Mouse (Mus musculus) lung, embryonic 16.5 days (tissue): ENCODE measurements at regions not wholly inside any gene's neighbourhood (a gene's known extent, or its start where the extent isn't known, plus 50 kb on each side); places are given as distances from the start of the nearest gene placed in this dataset.

Source experiments
- ATAC-seq: fragments of 200-750 bp; cut with Nextera tagmentation; 2 replicates; pipeline ENCODE4 v1.8.0; 2017; ENCODE audit warnings: low read depth, mild to moderate bottlenecking, moderate library complexity
- H3K27ac ChIP-seq: fragments of 300-500 bp; sonication (generic); 2 replicates; pipeline ENCODE4 v1.5.1; 2014; ENCODE audit warnings: mild to moderate bottlenecking, control low read depth, low read length
- H3K27me3 ChIP-seq: fragments of 300-500 bp; sonication (generic); 2 replicates; pipeline ENCODE4 v1.6.1; 2014; ENCODE audit warnings: low read depth, low read length, mixed read lengths; ENCODE audit not compliant: control insufficient read depth, insufficient read depth
- H3K36me3 ChIP-seq: fragments of 300-500 bp; sonication (generic); 2 replicates; pipeline ENCODE4 v1.6.1; 2014; ENCODE audit warnings: low read length; ENCODE audit not compliant: control insufficient read depth, insufficient read depth
- H3K4me1 ChIP-seq: fragments of 300-500 bp; sonication (generic); replicated peaks from 2 replicates; pipeline ENCODE4 v1.6.1; 2014; ENCODE audit warnings: low read length, mixed read lengths; ENCODE audit not compliant: control insufficient read depth, insufficient read depth
- H3K4me2 ChIP-seq: fragments of 300-500 bp; sonication (generic); 2 replicates; pipeline ENCODE4 v1.6.1; 2014; ENCODE audit warnings: low read depth, low read length, control low read depth
- H3K4me3 ChIP-seq: fragments of 300-500 bp; sonication (generic); 2 replicates; pipeline ENCODE4 v1.5.1; 2014; ENCODE audit warnings: mild to moderate bottlenecking, low read length, control low read depth
- H3K9ac ChIP-seq: fragments of 300-500 bp; sonication (generic); 2 replicates; pipeline ENCODE4 v1.6.1; 2014; ENCODE audit warnings: low read length, control low read depth
- H3K9me3 ChIP-seq: fragments of 300-500 bp; sonication (generic); 2 replicates; pipeline ENCODE4 v1.6.1; 2016; ENCODE audit warnings: low read length; ENCODE audit not compliant: control insufficient read depth
- WGBS: fragments of 180-500 bp; shearing (Covaris S2); extraction: QIAGEN DNeasy Blood & Tissue Kit; methylation state at CpG from one replicate; pipeline ENCODE4 v1.1.7; 2014; 5-methylcytosine and 5-hydroxymethylcytosine counted together

DNA sequence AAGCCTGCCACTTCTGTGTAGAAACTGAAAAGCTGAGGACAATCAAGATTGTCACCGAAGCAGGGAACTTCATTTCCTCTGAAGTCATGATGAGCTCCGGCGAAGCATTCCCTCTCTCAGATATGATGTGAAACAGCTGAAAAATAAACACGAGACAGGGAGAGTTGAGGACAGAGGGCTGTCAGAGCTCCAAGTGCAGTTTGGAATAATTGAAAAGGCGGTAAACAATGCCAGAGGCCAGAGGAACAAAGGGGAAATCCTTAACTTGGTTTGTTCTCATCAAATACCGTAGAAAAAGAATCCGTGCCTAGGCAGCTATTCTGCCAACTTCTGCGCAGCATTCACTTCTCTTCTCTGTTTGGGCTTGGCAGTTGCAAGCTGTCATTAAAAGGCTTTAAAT lies 102.4 kb upstream of the Rmdn2 start:
- WGBS: 42% methylated on average over 8 of the region's 8 CpGs
- Histone ChIP-seq H3K9me3 (no peaks in the 10 kb centered on the region), H3K27me3 (no peaks in the 10 kb centered on the region), H3K9ac (no peak overlapping the region), H3K4me2 (no peak overlapping the region), H3K36me3 (no peaks in the 10 kb centered on the region), H3K27ac (peak overlapping the region; percentile 67), H3K4me1 (peaks cover 17% of the 10 kb centered on the region), H3K4me3 (no peak overlapping the region)
- peak; percentile 71 for ATAC-seq

DNA sequence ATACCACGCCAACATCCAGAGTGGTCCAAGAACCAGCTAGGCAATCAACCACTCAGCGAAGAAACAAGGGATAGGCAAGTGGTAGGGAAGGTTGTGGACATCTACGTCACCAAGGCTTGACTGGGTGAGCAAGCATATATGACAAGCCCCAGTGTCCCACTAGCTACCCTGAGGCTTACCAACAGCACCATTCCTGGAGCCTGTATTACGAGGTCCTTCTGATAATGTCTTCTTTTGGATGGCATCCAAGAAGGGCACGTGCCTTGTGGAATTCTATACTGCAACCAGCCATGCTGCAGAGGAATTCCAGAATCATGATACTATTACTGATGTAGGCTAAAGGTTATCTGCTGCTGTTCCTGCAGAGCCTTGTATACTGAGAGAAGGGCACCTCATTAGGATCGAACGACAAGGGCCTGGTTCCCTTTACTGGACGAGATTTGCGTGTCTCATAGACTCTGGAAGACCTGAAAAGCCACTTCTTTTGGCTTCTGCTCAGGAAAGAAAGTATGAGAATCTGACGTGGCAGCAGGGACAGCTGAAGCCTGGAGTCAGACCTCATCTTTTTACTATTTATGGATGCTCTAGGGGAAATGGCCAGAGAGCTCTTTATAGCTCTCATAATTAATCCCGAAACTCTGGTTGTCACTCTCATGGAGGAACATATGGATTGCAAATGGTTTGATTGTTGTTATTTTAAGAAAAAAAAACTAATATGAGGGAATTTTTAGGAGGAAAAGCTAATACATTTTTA lies 101.5 kb upstream of the Rmdn2 start:
- Histone ChIP-seq H3K4me3 (no peak overlapping the region), H3K27ac (peak overlapping the region; percentile 67), H3K27me3 (no peaks in the 10 kb centered on the region), H3K4me1 (peaks cover 17% of the 10 kb centered on the region), H3K9me3 (no peaks in the 10 kb centered on the region), H3K4me2 (no peak overlapping the region), H3K9ac (no peak overlapping the region), H3K36me3 (no peaks in the 10 kb centered on the region)
- ATAC-seq: peak; percentile 41; the same call in 1 of the 2 replicates
- WGBS: 48% methylated on average over 11 of the region's 11 CpGs

DNA sequence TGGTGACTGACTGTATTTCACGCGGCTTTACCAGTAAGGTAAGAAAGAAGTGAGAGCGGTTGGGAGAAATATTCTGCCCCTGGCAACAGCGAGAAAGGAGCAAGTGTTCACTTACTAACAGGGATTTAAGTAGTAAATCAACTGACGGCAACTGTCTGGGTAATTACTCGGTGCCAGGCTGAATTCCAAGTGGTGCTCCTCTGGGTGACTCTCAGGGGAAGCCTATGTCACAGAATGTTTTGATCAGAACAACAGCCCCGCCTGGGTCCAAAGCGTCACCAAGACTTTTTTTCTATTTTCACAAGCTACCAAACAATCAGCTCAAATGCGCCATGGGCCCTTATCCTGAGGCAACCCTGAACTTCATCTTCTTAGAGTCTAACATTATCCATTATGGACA lies 100.4 kb upstream of the Rmdn2 start:
- ATAC-seq: no peak
- H3K9me3 ChIP-seq: no peaks in the 10 kb centered on the region
- H3K9ac ChIP-seq: no peak overlapping the region
- H3K36me3 ChIP-seq: no peaks in the 10 kb centered on the region
- H3K4me1 ChIP-seq: peaks cover 17% of the 10 kb centered on the region
- no peak overlapping the region for H3K27ac ChIP-seq
- H3K27me3 ChIP-seq: no peaks in the 10 kb centered on the region
- H3K4me2 ChIP-seq: no peak overlapping the region
- H3K4me3 ChIP-seq: no peak overlapping the region
- WGBS: 78% methylated on average over 9 of the region's 9 CpGs

DNA sequence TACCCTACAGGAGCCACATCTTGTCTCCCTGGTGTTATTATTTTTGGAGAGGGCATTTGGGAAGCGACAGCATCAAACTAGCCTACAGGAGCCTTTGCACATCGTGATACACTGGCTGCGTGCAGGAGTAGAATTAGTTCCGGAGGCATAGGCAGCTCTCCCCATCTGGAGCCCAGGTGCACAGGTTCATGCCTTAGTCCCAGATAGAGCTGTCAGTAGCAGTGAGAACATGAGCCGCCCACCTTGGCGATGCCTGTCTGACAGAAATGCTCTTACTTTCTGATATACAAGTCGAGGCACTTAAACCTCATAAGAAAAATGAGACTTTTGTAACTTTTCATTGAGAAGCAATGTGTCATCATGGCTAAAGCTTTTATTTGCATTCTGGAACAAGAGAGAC lies 97.6 kb upstream of the Rmdn2 start:
- ATAC-seq: no peak
- H3K27ac ChIP-seq: no peak overlapping the region
- 80% methylated on average over 7 of the region's 7 CpGs for WGBS

DNA sequence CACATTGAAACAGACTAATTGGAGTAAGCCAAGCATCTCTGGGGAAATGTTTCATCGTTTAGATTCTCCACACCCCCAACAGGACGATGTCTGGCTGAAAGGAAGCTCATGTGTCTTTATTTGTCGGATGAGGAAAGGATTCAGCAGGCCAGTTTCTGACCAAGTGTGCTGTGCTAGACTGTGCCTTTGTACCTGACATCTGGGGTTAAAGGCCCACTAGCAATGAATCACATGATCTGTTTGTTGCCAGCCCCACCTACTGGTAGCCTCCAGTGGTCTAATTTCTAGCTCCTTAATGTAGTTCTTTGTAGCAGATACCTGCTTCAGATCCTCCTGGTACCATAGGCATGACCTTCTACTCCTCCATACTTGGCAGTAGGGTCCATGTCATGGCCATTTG lies 93.5 kb upstream of the Rmdn2 start:
- no peak for ATAC-seq
- no peaks in the 10 kb centered on the region for H3K27me3 ChIP-seq
- no peaks in the 10 kb centered on the region for H3K9me3 ChIP-seq
- no peak overlapping the region for H3K27ac ChIP-seq
- 0 out of 2 replicates have a peak, but pooled peaks cover 4% of the 10 kb centered on the region for H3K4me1 ChIP-seq
- H3K4me2 ChIP-seq: no peak overlapping the region
- no peak overlapping the region for H3K9ac ChIP-seq
- no peak overlapping the region for H3K4me3 ChIP-seq
- no peaks in the 10 kb centered on the region for H3K36me3 ChIP-seq
- WGBS: 55% methylated on average over 3 of the region's 3 CpGs

More for the DNA sequence above, 97.6 kb upstream of the Rmdn2 start:
- Histone ChIP-seq H3K36me3 (no peaks in the 10 kb centered on the region), H3K4me1 (peaks cover 15% of the 10 kb centered on the region), H3K9me3 (no peaks in the 10 kb centered on the region), H3K9ac (no peak overlapping the region), H3K27me3 (no peaks in the 10 kb centered on the region), H3K4me3 (no peak overlapping the region), H3K4me2 (no peak overlapping the region)

DNA sequence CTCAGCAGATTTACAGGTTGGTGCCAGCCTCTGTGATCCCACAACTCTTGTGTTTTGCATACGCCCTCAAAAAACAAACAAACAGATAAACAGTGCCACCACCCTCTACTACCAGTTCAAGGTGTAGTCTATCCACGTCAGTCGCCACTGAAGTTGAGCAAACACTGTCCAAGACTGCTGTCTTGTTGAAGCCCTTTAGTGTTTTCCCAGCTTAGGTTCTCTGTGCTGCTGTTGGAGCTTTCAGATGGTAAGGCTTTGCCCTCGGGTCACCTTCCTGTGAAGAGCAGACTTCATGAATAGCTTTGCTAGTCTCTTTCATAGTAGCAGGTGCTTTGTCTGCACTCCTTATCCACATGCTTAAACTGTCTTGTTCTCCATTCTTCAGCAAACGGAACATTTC lies 93.0 kb upstream of the Rmdn2 start:
- H3K4me3 ChIP-seq: no peak overlapping the region
- no peaks in the 10 kb centered on the region for H3K36me3 ChIP-seq
- no peak for ATAC-seq
- WGBS: 69% methylated on average over 5 of the region's 5 CpGs
- no peak overlapping the region for H3K9ac ChIP-seq
- no peaks in the 10 kb centered on the region for H3K9me3 ChIP-seq
- 0 out of 2 replicates have a peak, but pooled peaks cover 2% of the 10 kb centered on the region for H3K4me1 ChIP-seq
- H3K27ac ChIP-seq: no peak overlapping the region
- H3K27me3 ChIP-seq: no peaks in the 10 kb centered on the region
- H3K4me2 ChIP-seq: no peak overlapping the region

DNA sequence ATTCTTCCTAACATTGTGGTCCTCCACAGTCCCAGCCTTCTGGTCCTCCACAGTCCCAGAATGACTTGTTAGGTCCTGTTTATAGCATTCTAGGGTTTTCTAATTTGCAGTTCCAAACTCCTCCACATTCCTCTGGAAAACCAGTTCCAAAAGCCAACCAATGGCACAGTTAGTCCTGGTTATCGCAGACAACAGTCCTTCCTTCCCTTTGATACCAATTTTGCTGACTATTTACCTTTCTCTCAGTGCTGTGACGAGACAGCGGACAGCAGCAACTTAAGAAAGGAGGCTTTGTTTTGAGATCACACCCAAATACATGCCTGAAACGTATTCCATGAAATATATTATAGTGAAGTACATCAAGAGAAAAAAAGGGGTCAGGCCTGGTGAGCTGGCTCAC lies 92.3 kb upstream of the Rmdn2 start:
- 62% methylated on average over 4 of the region's 4 CpGs for WGBS
- H3K4me1 ChIP-seq: 0 out of 2 replicates have a peak, but pooled peaks cover 2% of the 10 kb centered on the region
- H3K4me2 ChIP-seq: no peak overlapping the region
- no peaks in the 10 kb centered on the region for H3K27me3 ChIP-seq
- H3K36me3 ChIP-seq: no peaks in the 10 kb centered on the region
- no peak overlapping the region for H3K4me3 ChIP-seq
- no peak overlapping the region for H3K27ac ChIP-seq
- no peaks in the 10 kb centered on the region; the same call in 1 of the 2 replicates for H3K9me3 ChIP-seq
- H3K9ac ChIP-seq: no peak overlapping the region
- ATAC-seq: no peak

DNA sequence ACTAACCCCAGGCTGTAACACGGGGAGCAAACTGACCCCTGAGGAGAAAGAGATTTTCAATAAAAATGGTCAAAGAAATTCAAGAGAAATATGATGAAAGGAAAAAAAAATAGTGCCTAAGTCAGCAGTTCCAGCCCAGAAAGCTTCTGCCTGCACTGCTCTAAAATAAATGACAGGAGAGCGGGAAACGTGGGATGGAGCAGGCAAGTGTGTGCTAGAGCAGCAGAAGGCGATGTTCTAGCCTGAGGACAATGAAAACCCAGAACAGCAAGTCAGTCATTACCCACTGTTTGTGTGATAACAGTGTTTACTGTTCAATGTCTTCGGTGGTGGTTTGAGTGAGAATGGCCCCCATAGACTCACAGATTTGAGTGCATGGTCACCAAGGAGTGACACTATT lies 91.4 kb upstream of the Rmdn2 start:
- H3K9ac ChIP-seq: no peak overlapping the region
- no peaks in the 10 kb centered on the region for H3K27me3 ChIP-seq
- H3K4me1 ChIP-seq: 0 out of 2 replicates have a peak, but pooled peaks cover 2% of the 10 kb centered on the region
- H3K4me2 ChIP-seq: no peak overlapping the region
- no peaks in the 10 kb centered on the region; the same call in 1 of the 2 replicates for H3K9me3 ChIP-seq
- H3K27ac ChIP-seq: no peak overlapping the region
- H3K4me3 ChIP-seq: no peak overlapping the region
- no peaks in the 10 kb centered on the region for H3K36me3 ChIP-seq
- WGBS: 92% methylated on average over 5 of the region's 5 CpGs
- ATAC-seq: no peak

DNA sequence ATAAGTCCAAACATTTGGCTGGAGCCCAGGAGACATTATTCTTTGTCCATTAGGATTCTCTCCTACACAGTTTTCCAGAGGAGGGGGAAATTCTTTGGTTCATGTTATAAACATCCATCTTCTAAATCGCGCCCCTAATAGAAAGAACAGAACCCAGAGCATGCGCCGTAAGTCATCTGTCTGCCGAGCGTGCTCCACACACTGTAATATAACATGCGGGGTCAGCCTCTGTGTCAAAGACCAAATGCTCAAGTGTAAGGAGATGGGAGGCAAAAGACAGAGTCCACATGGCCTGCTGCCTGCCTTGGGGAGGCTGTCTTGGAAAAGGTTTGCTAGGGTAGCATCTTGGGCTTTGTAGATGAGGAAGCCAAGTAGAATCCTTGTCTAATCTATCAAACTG lies 90.0 kb upstream of the Rmdn2 start:
- peak; percentile 90 for ATAC-seq
- H3K9ac ChIP-seq: no peak overlapping the region
- 49% methylated on average over 7 of the region's 7 CpGs for WGBS
- no peak overlapping the region for H3K4me2 ChIP-seq
- H3K4me1 ChIP-seq: 0 out of 2 replicates have a peak, but pooled peaks cover 2% of the 10 kb centered on the region
- H3K27ac ChIP-seq: no peak overlapping the region
- H3K27me3 ChIP-seq: no peaks in the 10 kb centered on the region
- no peaks in the 10 kb centered on the region for H3K36me3 ChIP-seq
- H3K9me3 ChIP-seq: no peaks in the 10 kb centered on the region; the same call in 1 of the 2 replicates
- H3K4me3 ChIP-seq: no peak overlapping the region
